Mouse (Mus musculus): ENCODE measurements around the gene Wfikkn1.

Wfikkn1 gene

DNA sequence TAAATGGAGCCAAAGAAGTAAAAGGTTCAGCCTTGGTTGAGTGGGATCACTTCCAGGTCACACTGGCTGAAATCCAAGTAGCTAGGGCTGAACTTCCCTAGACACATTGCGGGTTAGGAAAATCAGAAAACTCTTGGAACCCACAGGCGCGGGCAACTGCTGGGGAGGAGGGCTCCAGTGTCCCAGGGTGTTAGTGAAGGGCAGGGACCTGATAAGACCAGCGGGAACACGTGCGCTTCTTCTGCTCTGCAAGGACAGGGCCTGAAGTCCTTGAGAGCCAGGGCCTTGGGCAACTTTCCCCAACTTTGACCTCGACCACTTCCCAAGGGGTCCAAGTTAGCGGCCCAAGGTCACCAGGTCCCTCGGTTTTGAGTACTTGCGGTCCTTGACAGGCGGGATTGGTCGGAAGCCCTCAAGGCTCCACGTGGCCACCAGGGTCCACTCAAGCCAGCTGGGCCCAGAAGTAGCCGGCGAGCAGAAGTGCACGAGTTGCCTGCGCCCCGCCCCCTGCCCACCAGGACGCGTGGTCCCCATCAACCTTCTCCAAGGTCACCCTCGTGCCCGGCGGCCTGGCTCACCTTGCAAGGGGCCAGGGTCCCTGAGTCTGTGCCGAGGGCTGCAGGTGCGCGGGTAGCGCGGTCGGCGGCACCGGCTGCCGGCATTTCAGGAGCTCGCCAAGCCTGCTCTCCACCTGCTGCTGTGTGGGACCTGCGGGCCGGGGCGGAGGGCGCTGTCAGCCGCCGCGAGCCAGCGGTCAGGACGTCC lies 12.6 kb downstream of the Wfikkn1 start:
- DNase-seq = no peak

DNA sequence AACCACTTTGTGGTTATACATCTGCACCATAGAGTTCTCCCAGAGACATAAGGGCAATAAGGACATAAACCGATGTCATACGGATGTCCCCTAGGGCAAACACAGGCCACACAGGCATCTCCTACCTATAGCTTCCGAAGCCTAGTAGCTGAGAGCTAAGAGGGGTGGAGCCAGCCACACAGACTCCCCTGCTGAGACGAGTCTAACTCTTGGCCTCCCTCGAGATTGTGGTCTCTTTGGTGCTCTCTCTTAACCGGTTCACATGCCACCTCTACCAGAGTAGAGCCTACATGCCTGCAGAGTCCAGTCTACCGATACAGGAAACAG lies 13.2 kb downstream of the Wfikkn1 start:
- DNase-seq = no peak

DNA sequence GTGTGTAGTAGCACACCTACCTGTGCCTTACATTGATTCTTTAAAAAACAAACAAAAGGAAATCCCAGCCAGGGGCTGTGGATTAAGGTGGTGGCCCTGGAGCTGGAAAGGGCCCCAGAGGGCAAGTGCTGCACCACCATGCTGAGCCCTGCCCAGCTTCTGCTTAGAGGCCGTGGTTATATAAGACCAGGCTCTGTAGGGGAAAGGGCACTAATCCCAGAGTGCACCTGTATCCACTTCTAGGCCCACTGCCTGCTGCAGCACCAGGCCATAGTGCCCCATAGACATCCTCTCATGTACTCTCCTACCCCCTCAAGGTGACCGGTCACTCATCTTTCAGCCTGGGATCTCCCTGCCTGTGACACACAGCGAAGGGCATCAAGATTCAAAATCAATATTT lies 14.5 kb downstream of the Wfikkn1 start:
- no peak for DNase-seq

DNA sequence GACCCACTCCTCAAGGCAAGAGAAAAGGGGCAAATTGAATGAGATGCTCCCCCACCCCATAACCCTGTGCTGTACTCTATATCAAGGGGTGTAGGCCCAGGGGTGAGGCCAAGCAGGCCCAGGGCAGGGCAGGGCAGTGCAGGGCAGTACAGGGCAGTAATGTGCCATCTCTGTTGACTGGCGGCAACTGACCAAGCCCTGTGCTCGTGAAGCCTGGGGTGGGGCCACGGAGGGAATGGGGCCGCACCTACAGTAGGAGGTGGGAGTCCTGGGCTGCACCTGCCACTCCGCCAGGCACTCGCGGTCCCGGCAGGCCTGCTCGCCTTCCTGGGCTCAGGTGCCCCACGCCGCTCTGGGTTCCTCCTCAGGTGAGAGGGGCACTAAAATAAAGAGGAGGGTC lies 15.4 kb downstream of the Wfikkn1 start:
- DNase-seq = no peak

- DNase-seq = no peak
Observed at GRCm38 (mm10) chr17:25864311-25864710, 16.3 kb downstream of the Wfikkn1 start.

GRCm38 (mm10) chr17:25863681-25864080 lies 17.0 kb downstream of the Wfikkn1 start:
- DNase-seq = no peak

- DNase-seq = no peak
Observed at GRCm38 (mm10) chr17:25861704-25862612, 18.7 kb downstream of the Wfikkn1 start.

DNA sequence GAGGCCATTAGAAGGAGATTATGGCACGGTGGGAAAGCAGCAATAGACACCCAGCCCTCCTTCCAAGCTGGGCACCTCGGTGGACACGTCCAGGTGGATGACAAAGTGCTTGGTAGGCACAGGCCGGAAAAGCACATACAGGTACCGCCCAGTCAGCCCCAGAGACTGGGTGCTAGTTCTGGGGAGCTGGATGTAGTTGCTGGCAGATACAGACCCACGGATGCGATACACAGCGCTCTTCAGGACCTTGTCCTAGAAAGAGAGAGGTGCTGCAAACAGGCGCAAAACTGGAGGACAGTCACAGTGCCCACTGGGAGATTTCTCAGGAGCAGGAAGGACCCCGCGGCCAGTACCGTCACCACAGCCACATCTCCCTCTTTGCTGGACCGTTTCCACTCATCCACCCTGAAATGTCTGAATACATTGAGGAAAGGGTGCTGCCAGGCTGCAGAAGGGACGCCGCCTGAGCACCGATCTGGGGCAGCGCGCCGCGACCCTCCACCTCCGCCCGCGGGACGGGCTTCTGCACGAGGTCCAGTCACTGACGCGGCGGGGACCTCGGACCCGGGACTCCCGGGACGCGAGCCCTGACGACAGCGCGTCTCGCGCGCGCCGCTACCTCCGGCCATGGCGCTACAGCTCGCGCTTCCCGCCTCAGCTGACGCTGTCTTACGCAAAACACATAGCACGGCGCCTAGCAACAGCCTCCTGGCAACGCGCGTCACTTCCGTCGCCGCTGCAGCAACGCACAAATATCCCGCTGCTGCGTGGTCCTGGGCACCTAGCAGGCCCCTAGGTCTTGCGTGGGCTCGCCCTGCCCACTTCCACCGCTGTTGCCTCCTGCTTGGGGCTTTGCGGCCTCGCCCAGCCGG lies 19.6 kb downstream of the Wfikkn1 start, which contains the start of gene Wdr90:
TSS of gene Wdr90 (minus strand) at position 670 of the 872 bp plus-strand sequence.
- DNase-seq = peak; percentile 89 to 90

GRCm38 (mm10) chr17:25860229-25860628 lies 20.4 kb downstream of the Wfikkn1 start:
- no peak for DNase-seq

GRCm38 (mm10) chr17:25844396-25844901 lies 36.2 kb downstream of the Wfikkn1 start, which contains the start of gene Rhot2:
TSS of gene Rhot2 (minus strand) at chr17:25844851.
- peak; percentile 96 to 97 for DNase-seq

DNA sequence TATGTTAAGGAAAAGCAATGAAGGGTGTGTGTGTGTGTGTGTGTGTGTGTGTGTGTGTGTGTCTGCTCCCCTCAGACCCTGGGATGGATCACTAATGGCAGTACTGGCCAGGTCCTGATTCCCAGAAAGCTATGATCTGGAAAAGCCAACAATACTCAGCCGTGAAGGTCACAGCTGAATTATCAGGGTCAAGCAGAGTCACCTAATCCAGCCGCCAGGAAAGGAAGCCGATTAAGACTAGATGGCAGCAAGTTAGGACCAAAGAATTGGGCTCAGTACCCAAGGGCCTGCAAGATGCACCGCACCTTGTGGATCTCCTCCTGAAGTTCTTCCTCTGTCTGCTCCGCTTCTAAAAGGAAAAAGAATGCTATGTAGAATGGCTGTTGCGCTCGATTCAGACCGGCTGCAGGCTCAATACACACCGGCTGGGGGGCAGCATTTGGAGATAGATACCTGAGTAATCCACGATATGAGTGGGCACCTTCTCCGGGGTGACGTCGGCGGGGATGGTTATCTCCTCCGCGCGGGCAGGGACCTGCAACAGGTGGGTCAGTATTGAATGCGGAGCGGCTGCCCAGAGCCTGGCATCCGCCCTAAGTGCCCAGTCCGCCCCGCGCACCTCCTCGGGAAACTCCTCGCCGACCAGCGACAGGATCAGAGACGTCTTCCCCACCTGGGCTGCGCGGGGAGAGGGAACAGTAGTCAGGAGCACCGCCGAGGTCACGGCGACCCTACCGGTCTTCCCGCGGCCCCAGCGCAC lies 36.8 kb downstream of the Wfikkn1 start:
- no peak for DNase-seq

DNA sequence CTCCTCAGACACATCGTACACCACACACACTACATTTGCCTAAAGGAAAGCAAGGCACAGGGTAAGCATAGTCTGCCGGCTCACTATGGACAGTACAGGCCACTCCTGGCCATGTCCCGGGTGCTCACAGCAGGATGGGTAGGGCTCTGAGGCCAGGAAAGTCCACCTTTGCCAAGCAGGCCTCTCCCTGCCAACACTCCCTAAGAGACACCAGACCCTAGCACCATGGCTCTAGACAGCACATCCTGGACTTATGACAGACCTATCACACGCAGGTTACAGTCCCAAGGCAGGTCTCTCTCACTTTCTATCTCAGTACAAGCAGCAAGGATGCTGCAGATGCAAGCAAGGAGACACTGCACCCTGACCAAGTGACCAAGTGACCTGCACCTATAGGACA lies 37.5 kb downstream of the Wfikkn1 start:
- no peak for DNase-seq

GRCm38 (mm10) chr17:25842509-25842908 lies 38.1 kb downstream of the Wfikkn1 start:
- DNase-seq = no peak

DNA sequence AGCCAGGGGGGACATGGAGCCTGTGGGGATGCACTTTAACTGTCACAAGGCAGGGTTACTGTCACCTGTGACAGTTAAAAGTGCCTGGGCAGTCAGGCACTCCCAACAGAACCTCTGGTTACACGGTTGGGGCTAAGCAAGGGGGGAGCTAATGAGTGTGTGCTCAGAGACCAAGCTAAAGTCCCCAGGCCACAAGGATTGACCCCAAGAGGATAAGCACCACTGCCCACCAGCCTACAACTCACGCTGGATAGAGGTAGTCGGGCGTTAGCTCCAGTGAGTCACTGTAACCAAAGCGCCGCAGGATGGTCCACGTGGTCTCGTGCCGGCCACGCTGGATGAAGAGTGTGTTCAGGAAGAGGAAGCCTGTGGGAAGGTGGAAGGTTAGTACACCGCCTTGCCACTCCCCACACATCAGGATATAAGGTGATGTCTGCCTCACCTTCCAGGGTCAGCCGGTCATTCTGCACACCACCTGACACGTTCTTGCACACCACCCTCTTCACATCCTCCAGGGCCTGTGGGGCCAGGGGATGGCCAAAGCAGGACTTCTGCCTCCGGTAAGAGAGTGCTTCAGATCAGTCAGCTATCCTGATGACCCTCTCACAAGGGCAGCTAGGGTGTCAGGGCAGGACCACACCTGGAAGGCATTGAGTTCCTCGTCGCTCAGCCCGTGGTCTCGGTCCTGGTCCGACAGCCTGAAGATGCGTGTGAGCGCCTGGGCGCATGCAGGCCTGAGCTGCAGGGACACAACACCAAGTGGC lies 39.4 kb downstream of the Wfikkn1 start, which contains the start of gene Gm20683:
TSS of gene Gm20683 (minus strand) at position 647 of the 764 bp plus-strand sequence.
- no peak for DNase-seq

GRCm38 (mm10) chr17:25840519-25840918 lies 40.1 kb downstream of the Wfikkn1 start:
- DNase-seq = no peak

- no peak for DNase-seq
Observed at GRCm38 (mm10) chr17:25839455-25840235, 41.0 kb downstream of the Wfikkn1 start.

DNA sequence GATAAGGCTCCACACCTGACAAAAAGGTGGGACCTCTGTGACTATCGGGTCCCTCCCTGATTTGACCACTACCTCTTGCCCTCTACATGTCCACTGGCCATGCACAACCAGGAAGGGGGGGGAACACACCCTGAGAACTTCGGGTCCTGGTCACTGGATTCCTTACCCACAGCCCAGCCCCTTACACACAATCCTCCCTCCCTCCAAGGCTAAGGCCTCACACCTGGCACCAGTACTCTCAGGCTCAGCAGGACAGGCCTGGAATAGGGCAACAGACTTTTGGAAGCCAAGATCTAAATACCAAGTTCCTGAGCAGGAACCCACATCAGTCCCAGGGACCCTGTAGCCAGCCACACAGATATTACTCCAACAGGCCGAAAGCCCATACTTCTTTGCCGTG lies 41.8 kb downstream of the Wfikkn1 start:
- DNase-seq = no peak

DNA sequence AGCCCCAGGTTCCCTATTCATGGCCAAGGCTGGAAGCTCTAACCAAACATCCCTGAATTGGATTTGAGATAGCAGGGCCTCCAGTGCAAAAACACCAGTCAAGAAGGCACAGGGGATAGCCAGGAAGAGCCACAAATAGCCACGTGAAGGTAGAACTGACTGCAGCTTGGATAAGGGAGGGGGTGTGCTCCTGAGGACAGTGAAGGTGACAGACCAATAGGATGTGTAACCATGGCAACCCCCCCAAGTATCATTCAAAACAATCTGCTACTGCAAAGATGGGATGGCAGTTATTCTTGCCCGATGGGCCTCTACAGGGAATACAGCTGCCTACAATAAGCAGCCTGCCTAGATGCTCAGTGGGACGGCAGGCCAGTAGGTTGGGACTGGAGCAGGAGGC lies 43.1 kb downstream of the Wfikkn1 start:
- no peak for DNase-seq

- DNase-seq = peak; percentile 38 to 42
Observed at GRCm38 (mm10) chr17:25837076-25837410, 43.6 kb downstream of the Wfikkn1 start, which contains the start of gene Rhbdl1. TSS of gene Rhbdl1 (minus strand) at chr17:25837295.

DNA sequence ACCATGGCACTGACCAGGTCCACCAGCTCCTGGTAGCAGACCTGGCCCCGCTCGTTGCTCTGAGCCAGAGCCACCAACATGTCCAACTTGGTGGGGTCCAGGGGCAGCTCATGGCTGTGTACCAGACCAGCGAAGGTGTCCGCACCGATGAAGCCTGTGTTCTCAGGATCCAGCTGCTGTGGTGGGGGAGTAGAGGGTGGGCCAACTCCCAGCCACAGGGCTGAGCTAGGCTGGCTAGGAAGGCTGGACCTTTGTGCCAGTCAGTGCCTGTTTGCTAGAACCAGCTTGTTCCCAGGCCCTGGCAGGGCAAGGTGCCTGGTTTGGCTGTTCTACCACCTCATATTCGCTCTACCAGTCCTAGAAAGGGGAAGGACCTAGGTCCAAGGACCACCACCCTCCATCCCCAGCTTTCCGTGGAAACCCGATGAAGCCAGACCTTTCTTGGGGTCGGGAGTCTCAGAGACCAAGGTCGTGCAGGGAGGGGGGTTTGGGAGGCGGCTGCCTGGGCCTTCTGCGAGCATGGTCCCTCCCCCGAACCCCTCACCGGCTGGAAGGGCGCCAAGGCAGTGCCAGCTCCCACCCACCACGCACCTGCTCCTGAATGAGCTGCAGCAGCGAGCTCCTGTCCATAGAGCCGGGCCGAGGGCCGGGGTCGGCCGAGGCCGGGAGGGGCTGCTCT lies 44.1 kb downstream of the Wfikkn1 start:
- DNase-seq = no peak

Data from B cell, adult 2 months (primary cell).